ENCODE assay signal across 27 mouse cellular contexts in the genomic region with DNA sequence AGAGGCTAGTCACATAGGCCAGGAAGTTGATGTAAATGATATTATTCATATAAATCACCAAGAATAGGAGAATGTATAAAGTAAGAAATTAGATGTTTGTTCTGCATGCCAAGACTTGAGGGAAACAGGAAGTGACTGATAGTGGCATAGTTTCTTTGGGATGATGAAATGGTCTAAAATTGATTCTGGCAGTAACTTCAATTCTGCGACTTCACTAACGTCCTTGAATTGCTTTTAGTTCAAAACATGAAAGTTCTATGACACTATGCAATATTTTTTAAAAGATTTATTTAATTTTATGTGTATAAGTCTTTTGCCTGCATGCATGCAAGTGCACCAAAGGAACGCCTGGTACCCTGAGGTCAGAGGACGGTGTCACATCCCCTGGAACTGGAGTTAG. TPM values are rescaled to one million over a fixed set of nuclear protein-coding genes. Genes with fewer than 3 reads are reported as not detected.
DNase-seq lines count a peak whose midpoint lies in the region; ATAC-seq and TF ChIP-seq lines count a peak whose summit lies in the region.
"Had no signal": no experiment of that assay in that cellular context is flagged by ENCODE, and none has a peak within 500 bp of the region (broad histone marks: within the 10 kb centered on the region; RNA-seq: fewer than 3 reads in every experiment).

No protein-coding gene starts in this region.

- H3K27ac ChIP-seq in hindbrain, embryonic 14.5 days = no peak overlapping the region
- no peak overlapping the region for H3K27ac ChIP-seq in hindbrain, embryonic 10.5 days
- peak overlapping the region; percentile 44; the same call in 1 of the 2 replicates for H3K27ac ChIP-seq in testis, adult 2 months (ENCODE audit: control insufficient read depth, insufficient read depth, low read depth, low read length)
- no peak overlapping the region for H3K27ac ChIP-seq in midbrain, embryonic 16.5 days (ENCODE audit: low read length)
- H3K27ac ChIP-seq: embryonic facial prominence, embryonic 13.5 days; embryonic facial prominence, embryonic 15.5 days; forebrain, embryonic 13.5 days; forebrain, embryonic 15.5 days had no signal

- no peak overlapping the region for H3K4me2 ChIP-seq in hindbrain, embryonic 14.5 days (replicated peaks)
- H3K4me2 ChIP-seq in midbrain, embryonic 16.5 days (ENCODE audit: low read length) = no peak overlapping the region
- H3K4me2 ChIP-seq: embryonic facial prominence, embryonic 13.5 days; embryonic facial prominence, embryonic 15.5 days; forebrain, embryonic 13.5 days; forebrain, embryonic 15.5 days had no signal

- no peak overlapping the region for H3K4me3 ChIP-seq in hindbrain, embryonic 14.5 days (replicated peaks; ENCODE audit: low read length)
- no peak overlapping the region for H3K4me3 ChIP-seq in hindbrain, embryonic 10.5 days
- H3K4me3 ChIP-seq in testis, adult 2 months (ENCODE audit: control insufficient read depth, low read depth, low read length) = peak overlapping the region; percentile 70
- H3K4me3 ChIP-seq in midbrain, embryonic 16.5 days (ENCODE audit: low read depth, low read length) = no peak overlapping the region
- H3K4me3 ChIP-seq: embryonic facial prominence, embryonic 13.5 days; embryonic facial prominence, embryonic 15.5 days; forebrain, embryonic 13.5 days; forebrain, embryonic 15.5 days had no signal

- H3K4me1 ChIP-seq in hindbrain, embryonic 14.5 days (replicated peaks; ENCODE audit: control insufficient read depth, insufficient read depth, low read length) = no peaks in the 10 kb centered on the region
- H3K4me1 ChIP-seq in hindbrain, embryonic 10.5 days (replicated peaks) = no peaks in the 10 kb centered on the region
- H3K4me1 ChIP-seq in testis, adult 2 months (ENCODE audit: control insufficient read depth, insufficient read depth, low read length) = peaks cover 7% of the 10 kb centered on the region
- no peaks in the 10 kb centered on the region for H3K4me1 ChIP-seq in midbrain, embryonic 16.5 days (ENCODE audit: control insufficient read depth, insufficient read depth, low read length)
- H3K4me1 ChIP-seq: embryonic facial prominence, embryonic 13.5 days; forebrain, embryonic 13.5 days; forebrain, embryonic 15.5 days had no signal

- WGBS in hindbrain, embryonic 14.5 days = 88% methylated on average over 4 of the region's 4 CpGs
- 95% methylated on average over 4 of the region's 4 CpGs for WGBS in hindbrain, embryonic 10.5 days
- 94% methylated on average over 4 of the region's 4 CpGs for WGBS in midbrain, embryonic 16.5 days

- H3K27me3 ChIP-seq in hindbrain, embryonic 14.5 days (ENCODE audit: control insufficient read depth, insufficient read depth, low read length) = no peaks in the 10 kb centered on the region
- no peaks in the 10 kb centered on the region for H3K27me3 ChIP-seq in hindbrain, embryonic 10.5 days (ENCODE audit: insufficient read depth, poor library complexity, severe bottlenecking)
- no peaks in the 10 kb centered on the region for H3K27me3 ChIP-seq in testis, adult 2 months (ENCODE audit: control insufficient read depth, insufficient read depth, low read length)
- H3K27me3 ChIP-seq in midbrain, embryonic 16.5 days (ENCODE audit: control insufficient read depth, insufficient read depth, low read depth, low read length) = no peaks in the 10 kb centered on the region
- H3K27me3 ChIP-seq: CH12.LX; embryonic facial prominence, embryonic 13.5 days; embryonic facial prominence, embryonic 15.5 days; forebrain, embryonic 13.5 days; forebrain, embryonic 15.5 days had no signal

- no peaks in the 10 kb centered on the region for H3K9me3 ChIP-seq in hindbrain, embryonic 14.5 days (ENCODE audit: control insufficient read depth, low read length)
- H3K9me3 ChIP-seq in hindbrain, embryonic 10.5 days = no peaks in the 10 kb centered on the region
- no peaks in the 10 kb centered on the region for H3K9me3 ChIP-seq in midbrain, embryonic 16.5 days (replicated peaks; ENCODE audit: control insufficient read depth, low read length, poor library complexity, severe bottlenecking)
- H3K9me3 ChIP-seq: embryonic facial prominence, embryonic 13.5 days; embryonic facial prominence, embryonic 15.5 days; forebrain, embryonic 13.5 days; forebrain, embryonic 15.5 days; G1E had no signal

- TF ChIP-seq CTCF in testis, adult 2 months (IDR thresholded peaks at IDR 0.05; ENCODE audit: control insufficient read depth, insufficient read depth, insufficient replicate concordance, low read depth, low read length) = no peak

- DNase-seq in adrenal gland, adult (ENCODE audit: inconsistent age in 2 of 2, low spot score in 1 of 2) = peak; percentile 47 to 56
- no peak for DNase-seq in adrenal gland, postnatal 4 days (ENCODE audit: low spot score in 2 of 2)
- peak; percentile 18 for DNase-seq in hindbrain, embryonic 14.5 days (ENCODE audit: low spot score)
- no peak for DNase-seq in hindbrain, embryonic 10.5 days (ENCODE audit: low spot score)
- DNase-seq in testis, postnatal 14 days (ENCODE audit: low spot score) = no peak
- DNase-seq in testis, postnatal 10 days (ENCODE audit: low spot score) = peak; percentile 34
- DNase-seq: adrenal gland, adult 8-10 months; adrenal gland, postnatal 14 days; adrenal gland, postnatal 36 days; B cell, adult 2 months; cerebellum, adult 11 months; cerebellum, adult 18-20 months; cerebellum, adult 8-10 months; cerebellum, adult 9-11 months; cerebellum, postnatal 14 days; cerebellum, postnatal 36 days; embryo, embryonic 11 days; forebrain, postnatal 0 days had no signal

- no peak for ATAC-seq in hindbrain, embryonic 14.5 days (ENCODE audit: low FRiP score)
- ATAC-seq in midbrain, embryonic 16.5 days = no peak
- ATAC-seq: CD4-positive, CD25-positive, alpha-beta regulatory T cell, adult 4 months; forebrain, embryonic 13.5 days; forebrain, embryonic 15.5 days had no signal

- H3K9ac ChIP-seq in hindbrain, embryonic 14.5 days = no peak overlapping the region
- H3K9ac ChIP-seq in midbrain, embryonic 16.5 days (ENCODE audit: low read depth, low read length) = no peak overlapping the region
- H3K9ac ChIP-seq: embryonic facial prominence, embryonic 13.5 days; embryonic facial prominence, embryonic 15.5 days; forebrain, embryonic 13.5 days; forebrain, embryonic 15.5 days; forebrain, postnatal 0 days had no signal

- TF ChIP-seq POLR2A in testis, adult 2 months (IDR thresholded peaks at IDR 0.05; ENCODE audit: control insufficient read depth, low read depth, low read length) = no peak

- peaks cover 18% of the 10 kb centered on the region; the same call in 1 of the 2 replicates for H3K36me3 ChIP-seq in hindbrain, embryonic 14.5 days (replicated peaks; ENCODE audit: control insufficient read depth, insufficient read depth)
- peaks cover 22% of the 10 kb centered on the region; the same call in 1 of the 2 replicates for H3K36me3 ChIP-seq in hindbrain, embryonic 10.5 days
- no peaks in the 10 kb centered on the region; the same call in none of the 2 replicates for H3K36me3 ChIP-seq in testis, adult 2 months (ENCODE audit: control insufficient read depth, insufficient read depth, low read length)
- peaks cover 2% of the 10 kb centered on the region; the same call in 1 of the 2 replicates for H3K36me3 ChIP-seq in midbrain, embryonic 16.5 days (ENCODE audit: control insufficient read depth, insufficient read depth, low read length)
- H3K36me3 ChIP-seq: forebrain, embryonic 15.5 days had no signal

RNA-seq across cellular contexts. Expression of a gene that starts 15.0 kb away (rescaled TPM):
- total RNA-seq in adrenal gland, postnatal 4 days (2021) = 10 to 100 TPM; 97.2 to 98.1 TPM
- 212 and 215 TPM in 2 replicates for polyA plus RNA-seq in hindbrain, embryonic 14.5 days (2014; fragmentation: Nextera tagmentation; extraction: Ambion mirVana)
- polyA plus RNA-seq in hindbrain, embryonic 10.5 days (2016; fragmentation: Nextera tagmentation; extraction: Ambion mirVana) = 208 and 215 TPM in 2 replicates
- polyA plus RNA-seq in testis, adult 2 months (2012; rRNA removed) = 9.9 and 10.1 TPM in 2 replicates
- 184 and 185 TPM in 2 replicates for polyA plus RNA-seq in midbrain, embryonic 16.5 days (2015; fragmentation: Nextera tagmentation; extraction: Ambion mirVana)

RNA-seq across cellular contexts. Expression of a gene that starts 18.8 kb away (rescaled TPM):
- 100 to 1,000 TPM; 106 to 108 TPM for total RNA-seq in adrenal gland, postnatal 4 days (2021)
- polyA plus RNA-seq in hindbrain, embryonic 14.5 days (2014; fragmentation: Nextera tagmentation; extraction: Ambion mirVana) = 149 and 166 TPM in 2 replicates
- polyA plus RNA-seq in hindbrain, embryonic 10.5 days (2016; fragmentation: Nextera tagmentation; extraction: Ambion mirVana) = 82.9 and 97.7 TPM in 2 replicates
- 56.6 and 69.6 TPM in 2 replicates for polyA plus RNA-seq in testis, adult 2 months (2012; rRNA removed)
- polyA plus RNA-seq in midbrain, embryonic 16.5 days (2015; fragmentation: Nextera tagmentation; extraction: Ambion mirVana) = 141 and 153 TPM in 2 replicates

RNA-seq across cellular contexts. Expression of a gene that starts 28.7 kb away (rescaled TPM):
- 10 to 100 TPM; 34.9 to 36.8 TPM for total RNA-seq in adrenal gland, postnatal 4 days (2021)
- polyA plus RNA-seq in hindbrain, embryonic 14.5 days (2014; fragmentation: Nextera tagmentation; extraction: Ambion mirVana) = 21.3 and 22.1 TPM in 2 replicates
- polyA plus RNA-seq in hindbrain, embryonic 10.5 days (2016; fragmentation: Nextera tagmentation; extraction: Ambion mirVana) = 34.1 and 36.8 TPM in 2 replicates
- 76.9 and 78.5 TPM in 2 replicates for polyA plus RNA-seq in testis, adult 2 months (2012; rRNA removed)
- 19.1 and 19.2 TPM in 2 replicates for polyA plus RNA-seq in midbrain, embryonic 16.5 days (2015; fragmentation: Nextera tagmentation; extraction: Ambion mirVana)

RNA-seq across cellular contexts. Expression of a gene that starts 42.9 kb away (rescaled TPM):
- 10 to 100 TPM; 13.5 to 17.2 TPM for total RNA-seq in adrenal gland, postnatal 4 days (2021)
- polyA plus RNA-seq in hindbrain, embryonic 14.5 days (2014; fragmentation: Nextera tagmentation; extraction: Ambion mirVana) = 10.9 and 12.9 TPM in 2 replicates
- 46.6 and 47.0 TPM in 2 replicates for polyA plus RNA-seq in hindbrain, embryonic 10.5 days (2016; fragmentation: Nextera tagmentation; extraction: Ambion mirVana)
- 189 and 207 TPM in 2 replicates for polyA plus RNA-seq in testis, adult 2 months (2012; rRNA removed)
- 7.5 and 8.8 TPM in 2 replicates for polyA plus RNA-seq in midbrain, embryonic 16.5 days (2015; fragmentation: Nextera tagmentation; extraction: Ambion mirVana)

Comparison
In these comparisons a context has a peak if more than half of its experiments do, and no peak if none do; other contexts are left out.
1. DNase-seq: peak in adrenal gland, adult (2 of 2), hindbrain, embryonic 14.5 days (single experiment) and testis, postnatal 10 days (single experiment); none in adrenal gland, postnatal 4 days (0 of 2), hindbrain, embryonic 10.5 days (single experiment) and testis, postnatal 14 days (single experiment).
2. RNA of a gene that starts 15.0 kb away (polyA plus RNA-seq): 208 to 215 TPM in hindbrain, embryonic 10.5 days, 212 to 215 TPM in hindbrain, embryonic 14.5 days and 184 to 185 TPM in midbrain, embryonic 16.5 days; 9.9 to 10.1 TPM in testis, adult 2 months; every median in the first group is over 10 times any median in the second.